Mouse (Mus musculus): ENCODE data around the gene Mecp2. TPM values are rescaled to one million over a fixed set of nuclear protein-coding genes. Genes with fewer than 3 reads are reported as not detected.

Mecp2 gene
- polyA plus RNA-seq, 1 experiment from 2014 or later, result 10.8 TPM

GRCm38 (mm10) chrX:74103457-74104188, 31.5 kb downstream of the Mecp2 start:
- Histone ChIP-seq H3K36me3 (ENCODE audit: control insufficient read depth, insufficient read depth, low read length) (no peaks in the 10 kb centered on the region), H3K27me3 (replicated peaks; ENCODE audit: control insufficient read depth, insufficient read depth, low read length) (no peaks in the 10 kb centered on the region), H3K4me1 (ENCODE audit: control insufficient read depth, insufficient read depth, low read depth, low read length) (no peaks in the 10 kb centered on the region), H3K4me3 (ENCODE audit: low read length) (no peak overlapping the region), H3K4me2 (ENCODE audit: low read length) (no peak overlapping the region), H3K9ac (ENCODE audit: low read depth, low read length) (no peak overlapping the region), H3K27ac (ENCODE audit: low read depth, low read length) (no peak overlapping the region), H3K9me3 (ENCODE audit: control insufficient read depth, low read length) (no peaks in the 10 kb centered on the region)
- ATAC-seq, result no peak
- WGBS, result 77% methylated on average over 4 of the region's 4 CpGs

DNA sequence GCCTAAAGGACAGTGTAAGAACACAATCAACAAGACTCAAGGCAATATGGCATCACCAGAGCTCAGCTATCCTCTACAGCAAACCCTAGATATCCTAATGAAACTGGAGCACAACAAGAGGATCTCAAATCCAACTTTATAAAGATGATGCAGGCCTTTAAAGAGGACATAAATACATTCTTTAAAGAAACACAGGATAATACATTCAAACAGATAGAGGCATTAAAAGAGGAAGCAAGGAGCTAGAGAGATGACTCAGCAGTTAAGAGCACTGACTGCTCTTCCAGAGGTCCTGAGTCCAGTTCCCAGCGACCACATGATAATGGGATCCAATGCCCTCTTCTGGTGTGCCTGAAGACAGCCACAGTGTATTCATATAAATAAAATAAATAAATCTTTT, 40.0 kb downstream of the Mecp2 start:
- no peaks in the 10 kb centered on the region for H3K9me3 ChIP-seq (ENCODE audit: control insufficient read depth, low read length)
- H3K4me2 ChIP-seq (ENCODE audit: low read length), result no peak overlapping the region
- H3K4me3 ChIP-seq (ENCODE audit: low read length), result no peak overlapping the region
- no peaks in the 10 kb centered on the region for H3K27me3 ChIP-seq (replicated peaks; ENCODE audit: control insufficient read depth, insufficient read depth, low read length)
- no peak overlapping the region for H3K9ac ChIP-seq (ENCODE audit: low read depth, low read length)
- no peak for ATAC-seq
- 47% methylated on average over 1 of the region's 1 CpGs for WGBS
- no peaks in the 10 kb centered on the region for H3K4me1 ChIP-seq (ENCODE audit: control insufficient read depth, insufficient read depth, low read depth, low read length)
- H3K36me3 ChIP-seq (ENCODE audit: control insufficient read depth, insufficient read depth, low read length), result no peaks in the 10 kb centered on the region
- H3K27ac ChIP-seq (ENCODE audit: low read depth, low read length), result no peak overlapping the region

DNA sequence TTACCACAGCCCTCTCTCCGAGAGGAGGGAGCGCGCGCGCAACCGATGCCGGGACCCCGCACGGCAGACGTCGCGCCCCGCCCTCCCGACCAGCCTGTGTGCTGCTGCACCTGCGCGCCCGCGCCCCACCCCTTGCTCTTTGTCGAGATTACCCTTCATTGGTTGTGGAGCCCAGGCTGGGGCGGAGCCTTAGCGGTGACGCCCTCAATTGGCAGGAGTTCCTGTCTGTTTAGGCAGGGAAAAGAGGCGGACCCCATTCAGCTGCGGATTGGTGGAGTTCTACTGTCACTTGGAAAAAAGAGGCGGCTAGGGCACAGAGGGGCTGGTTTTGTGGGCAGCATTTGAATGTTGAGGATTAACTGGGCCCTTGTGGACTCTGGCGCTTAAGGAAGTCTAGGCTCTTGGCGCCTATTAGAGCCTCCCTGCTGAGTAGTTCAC, 49.5 kb downstream of the Mecp2 start:
- Histone ChIP-seq H3K9me3 (ENCODE audit: control insufficient read depth, low read length) (no peaks in the 10 kb centered on the region), H3K36me3 (ENCODE audit: control insufficient read depth, insufficient read depth, low read length) (no peaks in the 10 kb centered on the region), H3K4me3 (ENCODE audit: low read length) (peak overlapping the region; percentile 61), H3K27ac (ENCODE audit: low read depth, low read length) (peak overlapping the region; percentile 95), H3K4me1 (ENCODE audit: control insufficient read depth, insufficient read depth, low read depth, low read length) (peaks cover 4% of the 10 kb centered on the region), H3K27me3 (replicated peaks; ENCODE audit: control insufficient read depth, insufficient read depth, low read length) (no peaks in the 10 kb centered on the region), H3K4me2 (ENCODE audit: low read length) (peak overlapping the region; percentile 55), H3K9ac (ENCODE audit: low read depth, low read length) (peak overlapping the region; percentile 82)
- 12% methylated on average over 25 of the region's 27 CpGs for WGBS
- peak; percentile 99 for ATAC-seq

DNA sequence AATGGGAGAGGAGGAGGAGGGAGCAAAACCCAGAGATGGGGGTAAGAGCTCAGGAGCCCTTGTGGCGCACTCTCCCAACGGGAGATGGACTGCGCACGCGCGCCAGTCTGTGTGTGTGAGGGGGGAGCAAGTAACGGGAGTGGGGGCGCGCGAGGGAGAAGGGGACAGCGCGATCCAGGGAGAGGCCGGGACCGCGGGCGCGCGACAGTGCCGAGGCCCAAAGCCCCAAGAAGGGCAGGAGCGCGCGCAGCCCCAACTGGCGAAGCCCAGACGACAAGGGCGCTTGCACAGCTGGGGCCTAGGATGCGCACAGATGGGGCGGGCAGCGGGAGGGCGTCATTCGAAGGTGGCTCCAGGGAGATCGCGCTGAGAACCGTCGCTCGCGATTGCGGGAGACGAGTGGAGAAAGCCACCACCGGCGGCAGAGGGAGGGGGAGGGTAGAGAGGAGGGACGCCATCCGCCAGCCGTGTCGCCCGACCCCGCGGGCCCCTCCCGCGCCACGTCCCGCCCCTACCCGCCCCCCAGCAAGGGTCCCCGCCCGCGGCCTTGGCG, 50.1 kb downstream of the Mecp2 start:
- Histone ChIP-seq H3K4me1 (ENCODE audit: control insufficient read depth, insufficient read depth, low read depth, low read length) (peaks cover 4% of the 10 kb centered on the region), H3K4me3 (ENCODE audit: low read length) (peak overlapping the region; percentile 61), H3K9me3 (ENCODE audit: control insufficient read depth, low read length) (no peaks in the 10 kb centered on the region), H3K4me2 (ENCODE audit: low read length) (peak overlapping the region; percentile 65), H3K36me3 (ENCODE audit: control insufficient read depth, insufficient read depth, low read length) (no peaks in the 10 kb centered on the region), H3K27ac (ENCODE audit: low read depth, low read length) (peak overlapping the region; percentile 95), H3K9ac (ENCODE audit: low read depth, low read length) (peak overlapping the region; percentile 82), H3K27me3 (replicated peaks; ENCODE audit: control insufficient read depth, insufficient read depth, low read length) (no peaks in the 10 kb centered on the region)
- ATAC-seq, result peak; percentile 76
- 16% methylated on average over 22 of the region's 56 CpGs for WGBS

- peaks cover 4% of the 10 kb centered on the region for H3K4me1 ChIP-seq (ENCODE audit: control insufficient read depth, insufficient read depth, low read depth, low read length)
- 32% methylated on average over 15 of the region's 17 CpGs for whole genome bisulfite sequencing
- peak overlapping the region; percentile 82 for H3K9ac ChIP-seq (ENCODE audit: low read depth, low read length)
- no peak; the same call in 1 of the 2 replicates for ATAC-seq
- no peaks in the 10 kb centered on the region for H3K27me3 ChIP-seq (replicated peaks; ENCODE audit: control insufficient read depth, insufficient read depth, low read length)
- H3K9me3 ChIP-seq (ENCODE audit: control insufficient read depth, low read length), result no peaks in the 10 kb centered on the region
- peak overlapping the region; percentile 95; the same call in 1 of the 2 replicates for H3K27ac ChIP-seq (ENCODE audit: low read depth, low read length)
- H3K36me3 ChIP-seq (ENCODE audit: control insufficient read depth, insufficient read depth, low read length), result no peaks in the 10 kb centered on the region
- H3K4me3 ChIP-seq (ENCODE audit: low read length), result peak overlapping the region; percentile 61
- peak overlapping the region; percentile 65 for H3K4me2 ChIP-seq (ENCODE audit: low read length)
Measured at GRCm38 (mm10) chrX:74084276-74084837, 50.8 kb downstream of the Mecp2 start.

DNA sequence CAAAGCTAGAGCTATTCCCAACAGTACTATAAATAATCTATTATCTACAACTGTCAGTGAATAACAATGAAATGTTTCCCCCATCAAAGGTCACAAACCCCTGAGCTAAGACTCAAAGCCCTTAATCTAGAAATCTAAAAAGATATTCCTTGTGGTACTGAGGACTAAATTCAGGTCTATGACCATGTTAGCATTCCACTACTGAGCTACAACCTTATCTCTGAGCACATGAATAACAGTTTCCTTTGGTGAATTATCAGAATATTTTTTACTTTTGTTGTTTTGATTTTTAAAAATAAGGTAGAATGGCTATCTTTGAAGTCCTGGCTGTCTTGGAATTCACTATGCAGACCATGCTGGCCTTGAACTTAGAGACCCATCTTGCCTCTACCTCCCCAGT, 64.4 kb downstream of the Mecp2 start:
- Histone ChIP-seq H3K9me3 (ENCODE audit: control insufficient read depth, low read length) (no peaks in the 10 kb centered on the region), H3K4me3 (ENCODE audit: low read length) (no peak overlapping the region), H3K4me1 (ENCODE audit: control insufficient read depth, insufficient read depth, low read depth, low read length) (no peaks in the 10 kb centered on the region), H3K4me2 (ENCODE audit: low read length) (no peak overlapping the region), H3K27me3 (replicated peaks; ENCODE audit: control insufficient read depth, insufficient read depth, low read length) (no peaks in the 10 kb centered on the region), H3K27ac (ENCODE audit: low read depth, low read length) (no peak overlapping the region), H3K36me3 (ENCODE audit: control insufficient read depth, insufficient read depth, low read length) (no peaks in the 10 kb centered on the region), H3K9ac (ENCODE audit: low read depth, low read length) (no peak overlapping the region)
- no peak for ATAC-seq

DNA sequence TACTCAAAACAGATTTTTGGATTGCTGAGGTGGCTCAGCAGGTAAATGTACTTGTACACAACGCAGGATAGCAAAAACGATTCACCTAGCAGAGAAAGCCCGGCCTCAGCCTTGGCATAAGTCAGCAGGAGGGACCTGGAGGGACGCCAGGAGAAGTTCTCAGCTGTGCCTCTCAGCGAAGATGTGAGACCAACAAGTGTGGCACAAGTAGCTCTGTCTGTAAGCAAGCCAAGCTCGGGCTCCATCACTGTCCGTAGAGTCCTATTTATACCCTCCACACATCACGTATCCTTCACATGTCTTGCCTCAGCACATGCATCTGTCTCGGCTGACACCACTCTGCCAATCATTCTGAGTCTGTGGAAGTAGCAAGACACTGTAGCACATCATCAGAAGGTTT, 67.3 kb downstream of the Mecp2 start:
- H3K4me3 ChIP-seq (ENCODE audit: low read length), result no peak overlapping the region
- H3K36me3 ChIP-seq (ENCODE audit: control insufficient read depth, insufficient read depth, low read length), result no peaks in the 10 kb centered on the region
- H3K27me3 ChIP-seq (replicated peaks; ENCODE audit: control insufficient read depth, insufficient read depth, low read length), result no peaks in the 10 kb centered on the region
- no peak for ATAC-seq
- H3K4me1 ChIP-seq (ENCODE audit: control insufficient read depth, insufficient read depth, low read depth, low read length), result no peaks in the 10 kb centered on the region
- H3K4me2 ChIP-seq (ENCODE audit: low read length), result no peak overlapping the region
- H3K9me3 ChIP-seq (ENCODE audit: control insufficient read depth, low read length), result no peaks in the 10 kb centered on the region
- H3K9ac ChIP-seq (ENCODE audit: low read depth, low read length), result no peak overlapping the region
- 68% methylated on average over 9 of the region's 9 CpGs for WGBS
- no peak overlapping the region for H3K27ac ChIP-seq (ENCODE audit: low read depth, low read length)

DNA sequence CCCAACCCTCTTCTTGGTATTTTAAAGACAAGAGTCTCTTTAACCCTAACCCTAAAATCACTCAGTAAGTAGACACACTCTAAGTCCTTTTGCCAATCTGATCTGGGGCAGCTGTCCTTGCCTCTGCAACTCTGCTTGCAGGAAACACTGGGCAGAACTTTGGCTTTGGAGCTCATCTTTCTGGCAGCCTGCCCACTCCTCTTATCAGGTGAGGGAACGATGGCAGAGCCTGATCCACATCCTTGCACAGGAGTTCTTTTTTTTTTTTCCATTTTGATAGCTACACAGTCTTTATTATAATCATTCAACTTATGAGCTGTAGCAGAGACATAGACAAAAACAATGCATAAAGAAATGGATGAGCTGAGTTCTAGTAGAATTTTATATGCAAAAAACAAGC, 90.1 kb downstream of the Mecp2 start:
- Histone ChIP-seq H3K9ac (ENCODE audit: low read depth, low read length) (no peak overlapping the region), H3K4me3 (ENCODE audit: low read length) (no peak overlapping the region), H3K27ac (ENCODE audit: low read depth, low read length) (no peak overlapping the region), H3K36me3 (ENCODE audit: control insufficient read depth, insufficient read depth, low read length) (no peaks in the 10 kb centered on the region), H3K4me2 (ENCODE audit: low read length) (no peak overlapping the region), H3K27me3 (replicated peaks; ENCODE audit: control insufficient read depth, insufficient read depth, low read length) (no peaks in the 10 kb centered on the region), H3K4me1 (ENCODE audit: control insufficient read depth, insufficient read depth, low read depth, low read length) (no peaks in the 10 kb centered on the region), H3K9me3 (ENCODE audit: control insufficient read depth, low read length) (no peaks in the 10 kb centered on the region)
- WGBS, result 59% methylated on average over 1 of the region's 1 CpGs
- ATAC-seq, result no peak

DNA sequence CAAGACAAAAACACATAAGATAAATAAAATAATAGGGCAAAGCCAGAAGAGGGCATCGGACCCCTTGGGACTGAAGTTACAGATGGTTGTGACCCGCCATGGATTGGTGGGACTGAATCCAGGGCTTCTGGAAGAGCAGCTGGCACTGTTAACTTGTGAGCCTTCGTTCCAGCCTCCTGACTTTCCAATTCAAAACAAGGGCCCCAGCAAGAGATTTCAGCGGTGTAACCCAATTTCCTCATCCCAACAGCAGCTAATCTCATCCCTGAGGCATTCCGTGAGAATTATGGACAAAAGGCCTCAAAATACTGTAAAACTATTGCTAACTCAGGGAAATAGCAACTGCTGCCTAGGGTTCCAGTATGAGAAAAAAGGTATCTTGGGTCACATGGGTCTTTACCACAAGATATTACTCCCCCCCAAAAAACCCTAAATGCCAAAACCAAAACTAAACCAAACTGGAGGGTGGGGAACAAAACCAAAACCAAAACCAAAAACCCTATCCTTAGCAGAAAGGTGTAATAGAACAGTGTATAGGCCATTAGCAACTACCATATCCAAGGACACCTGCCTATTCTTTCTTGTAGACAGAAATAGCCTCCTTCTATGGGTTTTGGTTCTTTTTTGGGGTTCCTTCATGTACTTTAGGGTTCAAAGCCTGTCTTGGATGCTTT, 97.3 kb downstream of the Mecp2 start:
- Histone ChIP-seq H3K27me3 (replicated peaks; ENCODE audit: control insufficient read depth, insufficient read depth, low read length) (no peaks in the 10 kb centered on the region), H3K9me3 (ENCODE audit: control insufficient read depth, low read length) (no peaks in the 10 kb centered on the region), H3K36me3 (ENCODE audit: control insufficient read depth, insufficient read depth, low read length) (peaks cover 6% of the 10 kb centered on the region), H3K9ac (ENCODE audit: low read depth, low read length) (no peak overlapping the region), H3K4me2 (ENCODE audit: low read length) (no peak overlapping the region), H3K27ac (ENCODE audit: low read depth, low read length) (no peak overlapping the region), H3K4me1 (ENCODE audit: control insufficient read depth, insufficient read depth, low read depth, low read length) (no peaks in the 10 kb centered on the region), H3K4me3 (ENCODE audit: low read length) (no peak overlapping the region)
- ATAC-seq, result no peak
- WGBS, result 74% methylated on average over 5 of the region's 5 CpGs
